Mouse (Mus musculus) embryonic facial prominence, embryonic 10.5 days (tissue): Measurements from ENCODE around the gene Tk1. TPM values are rescaled to one million over a fixed set of nuclear protein-coding genes. Genes with fewer than 3 reads are reported as not detected.

Experiments
- DNase-seq: peaks from one replicate; pipeline ENCODE4 v3.0.0-alpha.2; 2017; ENCODE audit warnings: low spot score
- H3K27ac ChIP-seq: fragments of 300-500 bp; sonication (generic); replicated peaks from 2 replicates; pipeline ENCODE4 v1.5.1; 2016; ENCODE audit warnings: mild to moderate bottlenecking
- H3K27me3 ChIP-seq: fragments of 300-500 bp; sonication (generic); replicated peaks from 2 replicates; pipeline ENCODE4 v1.6.1; 2016; ENCODE audit warnings: low read depth, mild to moderate bottlenecking; ENCODE audit not compliant: poor library complexity, severe bottlenecking
- H3K36me3 ChIP-seq: fragments of 300-500 bp; sonication (generic); replicated peaks from 2 replicates; pipeline ENCODE4 v1.6.1; 2016; ENCODE audit warnings: mild to moderate bottlenecking, moderate library complexity
- H3K4me1 ChIP-seq: fragments of 300-500 bp; sonication (generic); 2 replicates; pipeline ENCODE4 v1.6.1; 2016
- H3K4me3 ChIP-seq: fragments of 300-500 bp; sonication (generic); 2 replicates; pipeline ENCODE4 v1.5.1; 2016; ENCODE audit warnings: mild to moderate bottlenecking, moderate library complexity
- H3K9me3 ChIP-seq: fragments of 300-500 bp; sonication (generic); 2 replicates; pipeline ENCODE4 v1.6.1; 2016; ENCODE audit warnings: mild to moderate bottlenecking
- WGBS: fragments of 180-500 bp; shearing (Covaris S2); methylation state at CpG from one replicate; pipeline ENCODE4 v1.1.7; 2016; 5-methylcytosine and 5-hydroxymethylcytosine counted together
- polyA plus RNA-seq: library from polyadenylated mRNA; unstranded; fragments of >200 nt; fragmentation: Nextera tagmentation; extraction: Ambion mirVana; gene quantifications from 2 replicates; pipeline ENCODE4 v1.2.1, GENCODE M21; 2016

Tk1 gene
- polyA plus RNA-seq, 1 experiment from 2014 or later = 161 TPM

GRCm38 (mm10) chr11:117768725-117769682 lies 56.9 kb downstream of the Tk1 start:
- WGBS = 86% methylated on average over 20 of the region's 20 CpGs
- H3K9me3 ChIP-seq = no peaks in the 10 kb centered on the region
- H3K4me1 ChIP-seq = peaks cover 16% of the 10 kb centered on the region; the same call in 1 of the 2 replicates
- no peaks in the 10 kb centered on the region for H3K27me3 ChIP-seq
- DNase-seq = no peak
- H3K27ac ChIP-seq = no peak overlapping the region
- H3K36me3 ChIP-seq = peaks cover 69% of the 10 kb centered on the region
- H3K4me3 ChIP-seq = no peak overlapping the region

DNA sequence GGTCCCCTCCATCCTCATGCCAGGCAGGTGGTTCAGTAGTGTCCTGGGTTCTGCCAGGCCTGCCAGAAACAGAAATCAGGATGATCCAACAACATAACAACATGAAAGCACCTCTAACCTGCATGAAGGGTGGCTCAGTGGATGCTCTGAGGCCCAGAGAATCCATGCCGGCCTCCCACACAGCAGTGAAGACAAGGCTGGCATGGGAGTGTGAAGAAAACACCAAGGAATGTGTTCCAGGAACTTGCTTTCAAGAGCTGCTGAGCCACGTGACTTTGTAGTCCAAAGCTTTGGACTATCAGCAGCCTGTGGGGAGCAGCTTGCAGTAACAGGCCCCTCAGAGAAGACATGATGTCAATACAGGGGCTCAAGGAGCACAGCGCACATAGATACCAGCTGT lies 59.6 kb downstream of the Tk1 start:
- no peaks in the 10 kb centered on the region for H3K27me3 ChIP-seq
- no peak overlapping the region for H3K4me3 ChIP-seq
- no peaks in the 10 kb centered on the region for H3K9me3 ChIP-seq
- DNase-seq = no peak
- no peak overlapping the region for H3K27ac ChIP-seq
- peaks cover 70% of the 10 kb centered on the region for H3K36me3 ChIP-seq
- 90% methylated on average over 3 of the region's 3 CpGs for WGBS
- H3K4me1 ChIP-seq = peaks cover 10% of the 10 kb centered on the region; the same call in 1 of the 2 replicates

Other genes with a start within 250 kb of the Tk1 start
- gene Tnrc6c, start 171.8 kb downstream of the Tk1 start, polyA plus RNA-seq = 13.9 and 15.2 TPM in 2 replicates
- 1.2 and 1.4 TPM in 2 replicates for gene Tmc8, start 44.0 kb downstream of the Tk1 start, polyA plus RNA-seq
- gene Tmc6, start 43.9 kb downstream of the Tk1 start, polyA plus RNA-seq = 16.6 and 19.8 TPM in 2 replicates
- 0.69 and 1.4 TPM in 2 replicates for gene 6030468B19Rik, start 28.4 kb downstream of the Tk1 start, polyA plus RNA-seq
- 0.28 and 0.41 TPM in 2 replicates for gene Gm20708, start 16.4 kb downstream of the Tk1 start, polyA plus RNA-seq
- 27.7 and 29.9 TPM in 2 replicates for gene Syngr2, start 16.4 kb downstream of the Tk1 start, polyA plus RNA-seq
- gene Afmid, start 168 bp downstream of the Tk1 start, polyA plus RNA-seq = 3.5 and 4.8 TPM in 2 replicates
- gene Birc5, start 23.2 kb upstream of the Tk1 start, polyA plus RNA-seq = 405 and 416 TPM in 2 replicates
- gene Tmem235, start 34.7 kb upstream of the Tk1 start, polyA plus RNA-seq = 0.10 TPM in 1 of 2 replicates, not detected in the other
- 2.5 and 3.1 TPM in 2 replicates for gene Tha1, start 47.4 kb upstream of the Tk1 start, polyA plus RNA-seq
- 13.6 and 16.7 TPM in 2 replicates for gene Socs3, start 144.0 kb upstream of the Tk1 start, polyA plus RNA-seq
- 43.5 and 44.6 TPM in 2 replicates for gene Pgs1, start 160.2 kb upstream of the Tk1 start, polyA plus RNA-seq